Mouse (Mus musculus) skeletal muscle tissue, adult 2 months (tissue): ENCODE results near the gene Matn4.
"Not testable (repeated sequence)": the region's sequence is repeated elsewhere in the genome, so short reads cannot be mapped to it uniquely, and the experiment has no call there.

Experiments used
- DNase-seq: peaks from one replicate; pipeline ENCODE4 v3.0.0-alpha.2; 2012; ENCODE audit warnings: low read depth, low spot score

The Matn4 gene

GRCm38 (mm10) chr2:164372408-164373053, 32.4 kb downstream of the Matn4 start:
- DNase-seq: no peak

DNA sequence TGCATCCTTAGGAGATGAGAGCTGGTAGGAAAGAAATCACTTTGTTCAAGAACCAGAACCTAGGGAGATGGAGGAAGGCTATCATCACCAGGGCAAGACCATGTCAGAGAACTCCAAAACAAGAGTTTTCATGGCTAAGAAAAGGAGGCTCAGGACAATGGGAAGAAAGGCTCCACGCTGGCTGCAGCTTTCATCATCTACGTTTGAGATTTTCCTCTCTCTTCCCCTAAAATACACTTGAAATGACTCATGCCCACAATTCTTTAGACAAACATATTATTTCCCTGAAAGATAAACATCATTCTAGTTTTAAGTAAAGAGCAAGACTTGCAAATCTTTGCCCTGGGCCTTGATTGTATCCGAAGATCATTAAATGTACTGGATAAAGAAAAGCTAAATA, 33.6 kb downstream of the Matn4 start:
- no peak for DNase-seq

DNA sequence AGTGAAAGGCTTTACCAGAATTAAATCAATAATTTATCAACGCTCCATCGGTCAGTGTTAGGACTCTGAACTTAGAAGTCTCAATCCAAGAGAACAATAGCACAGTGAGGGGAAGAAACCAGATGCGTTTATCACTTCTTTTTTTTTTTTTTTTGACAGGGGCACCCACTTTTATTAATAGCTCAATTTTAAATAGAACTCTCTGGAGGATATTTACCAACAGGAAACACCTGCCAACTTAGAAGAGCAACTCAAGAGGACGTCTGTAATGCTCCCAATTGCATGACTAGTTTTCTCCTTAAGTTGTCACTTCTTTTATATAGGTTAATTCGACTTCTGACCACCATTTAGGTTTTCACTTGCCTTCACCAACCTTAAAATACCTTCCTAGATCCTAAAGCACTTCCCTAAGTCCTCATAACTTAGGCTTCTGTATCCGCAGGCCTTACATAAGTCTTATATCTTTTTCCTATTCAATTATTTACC, 36.3 kb downstream of the Matn4 start:
- DNase-seq: no peak

- no peak for DNase-seq
These were observed 38.0 kb downstream of the Matn4 start for GRCm38 (mm10) chr2:164366947-164367346.

DNA sequence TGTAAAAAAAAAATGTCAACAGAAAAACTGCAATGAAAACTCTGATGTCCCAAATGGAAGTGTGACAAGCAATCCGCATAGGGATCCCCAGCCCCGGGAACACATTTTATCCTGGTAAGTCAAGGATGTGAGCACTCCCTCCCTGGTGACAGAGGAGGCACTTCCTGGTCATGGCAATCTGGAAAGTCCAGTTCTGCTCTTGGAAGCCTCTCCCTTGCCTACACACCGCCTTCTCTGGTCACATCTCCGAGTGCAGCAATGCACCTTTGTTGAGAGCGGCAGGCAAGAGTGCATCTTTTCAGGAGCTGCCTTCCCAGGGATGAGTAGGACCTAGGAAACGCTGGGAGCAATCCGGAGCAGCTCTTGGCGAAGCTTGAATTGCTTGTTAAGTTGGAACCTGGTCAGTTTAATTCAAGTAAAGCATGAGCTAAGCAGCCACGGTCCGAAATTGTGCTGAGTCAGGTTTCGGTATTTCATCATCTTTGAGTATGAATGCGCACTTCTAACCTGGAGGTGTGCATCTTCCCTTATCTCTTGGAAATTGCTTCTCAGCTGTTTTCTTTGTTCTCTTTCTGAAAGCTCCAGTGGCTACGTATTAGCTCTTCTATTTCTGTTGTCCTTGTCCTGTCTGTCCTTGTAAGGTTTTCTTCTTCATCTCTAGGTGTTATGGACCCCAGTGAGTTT, 43.8 kb downstream of the Matn4 start:
- DNase-seq: no peak

- DNase-seq: no peak
These were observed 45.3 kb downstream of the Matn4 start for GRCm38 (mm10) chr2:164359668-164360067.

DNA sequence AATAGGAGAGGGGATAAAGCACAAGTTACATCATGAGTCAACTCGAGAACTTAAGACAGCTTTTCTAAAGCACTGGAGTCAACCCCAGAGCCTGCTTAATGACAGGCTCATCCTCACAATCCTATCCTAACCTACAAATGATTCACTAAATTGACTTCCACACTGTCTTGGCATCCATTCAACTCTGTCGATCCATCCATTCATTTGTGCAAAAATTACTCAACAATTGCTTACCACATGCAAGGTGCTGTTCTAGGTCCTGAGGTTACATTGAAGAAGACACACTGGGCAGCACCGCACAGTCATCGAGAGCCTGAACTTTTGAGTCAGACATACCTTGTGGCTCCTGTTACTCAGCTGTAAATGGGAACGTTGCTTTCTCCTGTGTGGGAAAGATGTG, 45.9 kb downstream of the Matn4 start:
- DNase-seq: no peak

- DNase-seq: no peak
These were observed 46.6 kb downstream of the Matn4 start for GRCm38 (mm10) chr2:164358373-164358772.

DNA sequence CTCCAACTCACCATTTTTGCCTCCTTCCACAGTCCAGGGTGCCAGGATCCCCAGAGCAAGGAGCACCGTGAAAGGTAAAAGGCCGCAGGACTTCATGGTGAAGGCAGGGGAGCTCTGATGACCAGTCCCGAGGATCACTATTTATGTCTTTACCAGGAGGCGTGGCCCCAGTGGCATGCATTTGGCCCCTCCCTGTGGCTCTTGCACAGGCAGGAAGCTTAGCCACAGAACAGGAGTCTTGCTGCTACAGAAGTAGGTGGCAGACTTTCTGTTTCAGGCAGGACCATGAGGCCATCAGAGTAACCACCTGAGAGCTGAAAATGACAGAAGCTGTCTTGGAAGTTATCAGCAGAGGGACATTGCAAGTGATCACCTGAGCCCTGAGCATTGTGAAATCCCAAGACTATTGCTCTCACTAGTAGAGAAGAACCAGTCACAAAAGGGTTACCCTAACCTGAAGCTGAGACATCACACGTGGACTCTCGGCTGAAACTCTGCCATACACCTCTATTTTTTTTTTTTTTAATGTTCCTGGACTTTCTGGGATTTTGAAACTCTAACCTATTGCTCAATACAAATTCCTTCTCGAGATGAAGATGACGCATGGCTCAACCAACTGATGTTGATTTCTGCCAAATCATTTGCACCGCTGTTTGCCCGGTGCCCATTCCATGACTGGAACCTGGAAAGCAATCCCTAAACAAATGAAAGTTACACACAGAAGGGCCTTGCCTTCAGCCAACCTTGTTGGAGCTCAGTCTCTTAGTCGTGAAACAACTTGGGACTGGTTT, 48.6 kb downstream of the Matn4 start:
- DNase-seq: no peak

DNA sequence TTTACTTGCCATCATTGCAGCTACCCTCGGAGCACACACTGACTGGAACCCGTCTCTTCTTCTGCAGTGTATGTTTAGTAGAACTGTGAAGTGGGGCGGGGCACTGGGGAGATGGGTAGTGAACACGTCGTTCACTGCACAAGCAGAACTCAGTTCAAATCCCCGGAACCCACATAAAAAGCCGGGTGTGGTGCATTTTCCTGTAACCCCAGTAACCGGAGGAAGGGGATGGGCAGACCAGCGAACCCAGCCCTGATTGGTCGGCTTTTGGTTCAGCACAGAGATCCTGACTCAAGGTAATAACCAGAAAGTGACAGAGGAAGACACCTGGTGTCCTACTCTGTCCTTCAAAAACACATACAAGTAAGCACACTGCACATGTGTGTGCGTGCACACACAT, 51.6 kb downstream of the Matn4 start:
- DNase-seq: no peak

DNA sequence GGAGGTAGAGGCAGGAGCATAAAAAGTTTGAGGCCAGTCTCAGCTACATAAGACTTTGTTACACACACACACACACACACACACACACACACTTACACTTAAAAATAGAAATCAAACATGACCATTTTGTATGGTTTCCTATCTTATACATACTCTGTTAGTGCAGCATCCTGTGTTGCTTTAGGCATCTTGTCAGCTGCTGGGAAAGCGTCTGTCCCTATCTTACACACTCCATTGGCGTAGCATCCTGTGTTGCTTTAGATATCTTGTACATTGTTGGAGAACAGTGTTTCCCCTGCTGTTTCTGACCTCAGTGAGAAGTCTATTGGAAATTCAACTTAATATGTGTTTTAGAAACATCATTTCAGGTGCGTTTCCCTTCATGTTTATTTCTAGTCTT, 52.3 kb downstream of the Matn4 start:
- no peak for DNase-seq

DNA sequence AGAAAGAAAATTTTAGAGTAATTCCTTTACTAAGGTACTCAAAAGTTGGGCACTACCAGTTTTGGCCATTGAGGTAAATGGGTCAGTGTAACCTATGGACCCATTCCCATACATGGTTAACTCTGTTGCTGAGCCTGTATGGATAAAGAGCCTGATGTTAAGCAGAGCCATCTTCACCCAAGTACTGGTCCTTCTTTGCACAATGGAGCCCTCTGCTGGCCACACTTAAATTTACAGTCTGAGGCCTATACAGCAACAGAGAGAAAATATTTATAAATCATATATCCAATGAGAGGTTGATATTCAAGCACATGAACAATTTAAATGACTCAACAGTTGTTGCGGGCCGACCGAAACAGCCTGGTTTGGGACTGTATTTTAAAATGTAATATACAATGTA, 56.0 kb downstream of the Matn4 start:
- DNase-seq: no peak

DNA sequence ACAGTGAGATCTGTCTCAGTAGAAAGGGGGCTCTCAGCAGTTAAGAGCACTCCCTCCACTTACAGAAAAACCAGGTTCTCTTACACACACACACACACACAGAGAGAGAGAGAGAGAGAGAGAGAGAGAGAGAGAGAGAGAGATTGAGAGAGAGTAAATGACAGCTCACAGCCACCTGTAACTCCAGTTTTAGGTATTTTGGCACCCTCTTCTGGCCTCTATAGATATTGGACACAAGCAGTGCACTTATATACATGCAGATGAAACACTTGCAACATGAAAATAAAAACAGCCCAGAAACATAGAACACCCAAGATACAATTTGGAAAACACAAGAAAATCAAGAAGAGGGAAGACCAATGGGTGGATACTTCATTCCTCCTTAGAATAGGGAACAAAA, 57.3 kb downstream of the Matn4 start:
- not testable (repeated sequence) for DNase-seq

DNA sequence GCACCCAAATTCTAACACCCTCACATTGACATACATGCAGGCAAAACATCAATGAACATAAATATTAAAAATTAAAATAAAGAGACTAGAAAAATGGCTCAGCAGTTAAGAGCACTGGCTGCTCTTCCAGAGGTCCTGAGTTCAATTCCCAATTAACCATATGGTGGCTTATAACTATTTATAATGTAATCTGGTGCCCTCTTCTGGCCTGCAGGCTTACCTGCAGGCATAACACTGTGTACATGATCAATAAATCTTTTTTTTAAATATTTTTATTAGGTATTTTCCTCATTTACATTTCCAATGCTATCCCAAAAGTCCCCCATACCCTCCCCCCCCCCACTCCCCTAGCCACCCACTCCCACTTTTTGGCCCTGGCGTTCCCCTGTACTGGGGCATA, 61.2 kb downstream of the Matn4 start:
- not testable (repeated sequence) for DNase-seq
